Mouse (Mus musculus) yolk sac, embryonic 10.5 days (tissue): ENCODE measurements around the gene Cetn3.

Source experiments
- DNase-seq: peaks from one replicate; pipeline ENCODE4 v3.0.0-alpha.2; 2017; ENCODE audit warnings: low spot score

Gene Cetn3

DNA sequence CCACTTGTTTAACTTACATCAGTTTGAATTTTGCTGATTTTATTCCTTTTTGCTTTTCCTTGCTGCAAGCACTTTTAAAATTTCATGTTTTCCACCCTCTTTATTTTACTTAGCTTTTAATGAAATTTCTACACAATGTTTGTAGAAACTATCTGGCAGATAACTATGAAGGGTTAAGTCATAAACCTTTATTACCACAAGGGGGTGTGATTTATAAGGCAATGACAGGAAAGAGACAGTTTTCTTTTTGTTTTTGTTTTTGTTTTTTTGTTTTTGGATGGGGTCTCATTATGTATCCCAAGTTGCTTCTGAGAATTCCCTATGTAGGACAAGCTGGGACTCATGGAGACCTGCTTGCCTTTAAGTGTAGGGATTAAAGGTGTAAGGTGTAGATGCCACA, 39.9 kb downstream of the Cetn3 start:
- no peak for DNase-seq

DNA sequence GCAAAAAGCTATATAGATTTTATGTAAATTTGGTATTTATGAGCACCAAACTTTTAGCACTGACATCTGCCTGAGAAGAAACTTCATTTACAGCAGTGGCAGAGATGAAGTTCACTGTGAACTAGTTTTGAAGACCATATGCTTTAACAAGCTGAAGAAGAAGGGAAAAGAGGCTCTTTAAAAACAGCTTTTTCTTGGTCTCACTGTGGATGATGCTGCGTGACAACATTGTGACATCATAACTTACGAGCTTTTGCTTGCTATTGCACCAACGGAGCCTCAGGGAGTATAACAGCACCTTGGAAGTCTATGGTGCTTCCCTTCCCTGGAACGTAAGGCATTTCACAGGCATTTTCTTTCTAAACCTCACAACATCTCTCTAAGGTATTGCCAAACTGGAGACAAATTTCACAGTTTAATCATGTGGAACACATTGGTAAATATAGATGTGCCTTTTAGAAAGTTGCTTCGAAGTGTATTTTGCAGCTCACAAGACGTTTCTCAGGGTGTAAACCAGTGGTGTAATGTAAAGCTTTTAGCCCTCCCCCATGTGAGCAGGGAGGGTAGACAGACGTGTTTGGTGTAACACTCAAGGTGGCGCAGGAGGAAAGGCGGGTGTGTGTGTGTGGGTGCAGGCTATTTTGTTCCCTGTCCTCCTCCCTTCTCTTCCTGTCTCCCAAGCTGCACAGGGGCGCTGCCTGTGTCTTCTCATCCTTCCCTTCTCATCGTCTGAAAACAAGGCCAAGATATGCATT, 41.9 kb downstream of the Cetn3 start:
- no peak for DNase-seq

DNA sequence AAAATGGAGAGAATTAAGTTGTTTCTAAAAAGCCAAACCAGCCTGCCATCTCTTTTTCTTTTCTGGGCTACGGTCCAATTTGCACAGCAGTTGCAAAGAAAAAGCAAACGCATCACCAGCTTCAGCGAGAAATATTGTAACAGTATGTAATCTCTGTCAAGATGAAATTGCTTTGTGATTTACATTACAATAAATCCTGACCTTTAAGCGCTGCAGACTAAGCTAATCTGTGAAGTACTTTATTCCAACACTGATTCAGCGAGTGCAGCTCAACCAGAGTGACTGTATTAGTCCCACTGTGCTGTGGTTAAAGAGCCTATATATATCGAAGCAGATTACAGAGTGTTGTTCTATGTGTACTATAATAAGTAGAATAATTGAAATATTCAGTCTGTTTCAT, 45.6 kb downstream of the Cetn3 start:
- no peak for DNase-seq

DNA sequence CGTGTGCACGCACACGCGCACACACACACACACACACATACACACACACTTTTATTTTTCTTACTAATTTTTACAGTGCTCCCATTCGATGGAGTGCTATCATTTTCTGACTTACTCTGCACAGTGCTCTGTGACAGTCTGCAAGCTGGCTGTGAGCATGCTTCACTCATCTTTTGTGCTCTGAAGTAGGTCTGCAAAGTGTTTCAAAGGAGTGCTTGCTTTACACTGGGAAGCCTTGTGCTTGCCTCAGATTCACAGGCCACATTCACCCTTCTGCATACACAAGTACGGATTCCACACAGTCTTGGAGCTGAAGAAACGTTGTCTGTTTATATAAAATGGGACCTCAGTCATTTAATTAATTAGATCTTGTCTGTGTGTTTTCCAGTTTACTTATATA, 49.0 kb downstream of the Cetn3 start:
- DNase-seq = no peak

DNA sequence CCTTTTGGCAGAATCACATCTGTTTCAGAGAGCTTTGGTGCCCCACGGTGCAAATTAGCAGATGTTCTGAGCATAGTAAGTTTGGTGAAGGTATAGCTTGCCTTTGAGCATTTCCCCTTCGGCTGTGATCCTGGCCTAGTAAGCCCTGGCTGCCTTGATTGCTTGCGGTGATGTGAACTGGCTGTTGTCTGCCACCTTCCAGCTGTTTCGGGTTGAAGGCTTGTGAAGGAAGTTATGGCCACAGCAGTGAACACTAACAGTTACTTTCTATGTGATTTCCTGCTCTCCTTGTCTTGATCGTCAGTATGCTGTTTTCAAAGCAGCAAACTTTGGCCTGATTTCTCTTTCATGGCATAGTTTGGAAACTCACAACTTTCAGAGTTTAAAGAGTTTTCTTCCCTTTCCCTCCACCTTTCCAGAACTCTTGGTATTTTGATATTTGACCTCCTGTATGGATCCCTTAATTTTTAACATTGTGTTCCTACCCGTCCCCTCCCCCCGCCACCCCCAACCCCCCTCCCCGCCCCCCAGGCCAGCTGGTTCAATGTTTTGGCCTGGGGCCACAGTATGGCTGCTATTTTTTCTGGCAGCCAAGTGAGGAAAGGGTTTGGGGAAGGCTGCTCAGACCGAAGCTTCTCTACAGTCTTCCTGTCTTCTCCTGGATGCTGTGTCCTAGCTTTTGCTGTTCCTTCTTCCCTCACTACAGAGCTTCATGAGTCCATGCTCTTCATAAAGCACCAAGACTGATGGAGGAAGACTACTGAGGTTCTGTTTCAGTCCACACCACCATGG, 53.7 kb downstream of the Cetn3 start:
- no peak for DNase-seq

DNA sequence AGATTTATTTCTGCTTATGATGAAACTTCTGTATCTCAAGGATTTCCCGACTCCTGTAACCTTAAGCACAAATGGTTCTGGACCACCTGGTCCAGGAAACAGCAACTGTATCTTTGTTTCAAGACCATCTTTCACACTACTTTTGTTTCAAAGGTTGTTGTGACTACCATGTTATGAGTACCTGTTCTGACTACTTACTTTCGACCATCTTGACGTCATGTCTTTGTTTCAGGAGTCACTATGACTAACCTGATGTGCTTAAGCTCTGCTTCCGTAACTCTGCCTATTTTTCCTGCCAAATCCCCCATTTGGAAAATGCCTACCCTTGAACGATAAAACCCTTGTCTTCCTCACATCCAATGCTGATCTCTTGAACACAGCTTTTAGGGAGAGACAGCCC, 55.1 kb downstream of the Cetn3 start:
- DNase-seq = no peak

DNA sequence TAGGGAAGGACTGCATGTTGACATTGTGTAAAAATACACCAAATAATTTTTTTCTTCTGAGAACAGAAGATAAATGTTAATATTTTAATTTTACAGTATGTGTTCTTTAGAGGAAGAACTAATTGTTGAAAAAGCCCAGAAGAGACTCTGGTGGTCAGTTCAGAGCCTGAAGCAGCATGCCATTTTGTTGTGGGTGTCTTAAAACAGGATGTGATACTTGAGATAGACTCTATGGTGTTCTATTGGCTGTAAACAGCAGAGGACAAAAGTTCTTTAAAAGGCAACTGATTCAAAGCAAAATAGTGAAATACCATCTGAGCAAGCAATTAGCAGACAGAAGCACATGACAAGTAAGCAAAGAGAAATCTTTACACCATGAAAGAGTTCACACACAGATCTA, 56.1 kb downstream of the Cetn3 start:
- DNase-seq = no peak

DNA sequence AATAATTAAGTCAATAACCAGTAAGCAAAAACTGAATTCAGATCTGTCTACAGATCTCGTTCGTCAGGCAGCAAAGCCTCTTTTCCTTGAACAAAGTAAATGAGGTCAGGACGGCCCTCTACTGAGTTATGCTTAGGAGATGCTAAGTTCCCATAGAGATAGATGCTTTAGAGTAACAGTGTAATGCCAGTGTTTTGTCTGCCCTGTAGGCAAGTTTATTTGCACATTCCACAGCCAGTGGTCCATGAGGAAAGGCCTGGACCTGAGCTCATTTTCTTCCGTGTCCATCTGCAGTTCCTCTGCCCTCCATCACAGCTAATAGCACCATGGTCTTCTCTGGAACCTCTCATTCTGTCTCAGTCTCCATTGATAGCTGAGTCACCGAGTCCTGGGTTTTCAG, 57.4 kb downstream of the Cetn3 start:
- DNase-seq = no peak

DNA sequence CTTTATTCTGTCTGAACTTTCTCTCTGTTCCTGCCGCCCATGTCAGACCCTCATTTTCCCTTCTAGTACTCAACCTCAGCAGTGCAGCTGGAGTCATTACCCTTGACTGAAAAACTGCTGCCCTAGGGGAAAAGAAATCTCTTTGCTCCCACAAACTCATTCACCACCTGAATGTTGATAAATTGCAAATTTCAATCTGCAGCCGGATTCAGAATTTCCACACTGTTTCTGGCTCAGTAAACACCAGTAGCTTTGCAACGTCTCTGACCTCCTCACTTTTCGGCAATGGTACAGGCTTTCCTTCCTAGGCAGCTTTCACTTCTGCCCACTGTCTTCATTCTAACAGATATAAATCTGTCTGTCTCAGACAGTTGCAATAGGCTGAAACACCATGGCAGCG, 57.8 kb downstream of the Cetn3 start:
- DNase-seq = no peak

DNA sequence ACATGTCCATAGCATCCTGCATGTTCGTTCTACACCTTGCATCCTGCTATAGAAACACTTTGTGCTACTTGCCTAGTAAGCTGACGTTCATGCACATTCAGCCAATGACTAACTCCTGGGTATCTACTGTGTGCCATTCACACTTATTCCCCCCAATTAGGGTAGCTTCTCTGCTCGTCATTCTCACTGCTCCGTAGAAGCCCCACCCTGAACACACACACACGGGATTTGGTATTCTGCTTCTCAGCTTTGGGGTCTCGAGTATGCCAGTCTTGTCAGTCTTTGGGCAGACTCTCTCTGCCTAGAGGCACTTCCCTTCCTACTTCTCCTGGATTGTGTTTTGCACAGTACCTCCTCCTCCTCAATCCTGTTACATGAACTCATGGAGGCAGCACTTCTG, 59.4 kb downstream of the Cetn3 start:
- DNase-seq = no peak
